Mouse (Mus musculus): ENCODE results near the gene Tmem108. TPM values are rescaled to one million over a fixed set of nuclear protein-coding genes. Genes with fewer than 3 reads are reported as not detected.

Gene Tmem108
- polyA plus RNA-seq, 1 experiment from 2014 or later: 3.3 TPM

DNA sequence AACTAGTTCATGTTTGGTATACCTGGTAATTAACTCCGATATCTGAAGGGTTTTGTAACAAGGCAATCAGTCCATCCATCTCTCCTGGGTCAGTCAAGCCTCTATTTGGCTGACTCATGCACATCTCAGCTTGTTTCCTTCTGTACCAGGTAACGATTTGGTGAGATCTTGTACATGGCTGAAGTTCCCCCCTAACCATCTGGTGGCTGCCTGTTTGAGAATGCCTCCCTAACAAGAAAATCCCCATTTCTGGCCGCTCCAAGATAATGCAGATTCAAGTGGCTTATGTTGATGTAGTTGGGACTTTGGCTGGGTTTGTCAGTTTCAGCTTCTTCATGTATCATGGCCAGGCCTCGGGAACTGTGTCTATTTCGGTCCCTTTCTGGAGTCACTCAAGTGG lies 170.8 kb downstream of the Tmem108 start:
- Histone ChIP-seq H3K27me3 (replicated peaks; ENCODE audit: control insufficient read depth, insufficient read depth, low read length) (no peaks in the 10 kb centered on the region), H3K27ac (ENCODE audit: low read depth, low read length) (no peak overlapping the region), H3K4me3 (ENCODE audit: low read depth, low read length) (no peak overlapping the region), H3K9me3 (ENCODE audit: control insufficient read depth) (no peaks in the 10 kb centered on the region), H3K4me1 (replicated peaks; ENCODE audit: control insufficient read depth, insufficient read depth, low read length) (no peaks in the 10 kb centered on the region), H3K4me2 (replicated peaks; ENCODE audit: low read depth) (no peak overlapping the region), H3K36me3 (ENCODE audit: control insufficient read depth, insufficient read depth) (no peaks in the 10 kb centered on the region), H3K9ac (ENCODE audit: low read depth, low read length) (no peak overlapping the region)
- ATAC-seq: no peak
- no peak for TF ChIP-seq CTCF (IDR thresholded peaks at IDR 0.05; ENCODE audit: low read depth)
- WGBS: 90% methylated on average over 5 of the region's 5 CpGs

DNA sequence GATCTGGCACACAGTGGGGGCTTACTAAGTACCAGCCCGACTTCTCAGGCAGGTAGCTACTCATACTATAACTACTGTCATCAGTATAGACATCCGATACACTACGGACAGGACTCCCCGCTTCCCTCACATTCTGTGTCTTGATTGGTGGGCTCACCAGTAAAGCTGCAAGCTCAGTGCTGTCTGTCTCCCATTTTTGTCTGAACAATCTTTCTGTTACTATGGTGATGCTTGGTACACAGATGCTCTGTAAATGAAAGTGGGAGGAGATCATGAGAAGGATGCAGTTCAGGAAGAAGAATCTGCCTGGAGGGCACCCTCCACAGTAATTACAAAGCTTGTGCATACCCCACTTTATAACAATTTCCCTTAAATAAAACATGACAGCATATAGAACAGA lies 176.8 kb downstream of the Tmem108 start:
- Histone ChIP-seq H3K27me3 (replicated peaks; ENCODE audit: control insufficient read depth, insufficient read depth, low read length) (no peaks in the 10 kb centered on the region), H3K4me1 (replicated peaks; ENCODE audit: control insufficient read depth, insufficient read depth, low read length) (no peaks in the 10 kb centered on the region), H3K9me3 (ENCODE audit: control insufficient read depth) (no peaks in the 10 kb centered on the region), H3K36me3 (ENCODE audit: control insufficient read depth, insufficient read depth) (no peaks in the 10 kb centered on the region), H3K27ac (ENCODE audit: low read depth, low read length) (no peak overlapping the region), H3K4me3 (ENCODE audit: low read depth, low read length) (no peak overlapping the region), H3K4me2 (replicated peaks; ENCODE audit: low read depth) (no peak overlapping the region), H3K9ac (ENCODE audit: low read depth, low read length) (no peak overlapping the region)
- no peak for ATAC-seq
- WGBS: 92% methylated on average over 4 of the region's 4 CpGs
- no peak for TF ChIP-seq CTCF (IDR thresholded peaks at IDR 0.05; ENCODE audit: low read depth)

DNA sequence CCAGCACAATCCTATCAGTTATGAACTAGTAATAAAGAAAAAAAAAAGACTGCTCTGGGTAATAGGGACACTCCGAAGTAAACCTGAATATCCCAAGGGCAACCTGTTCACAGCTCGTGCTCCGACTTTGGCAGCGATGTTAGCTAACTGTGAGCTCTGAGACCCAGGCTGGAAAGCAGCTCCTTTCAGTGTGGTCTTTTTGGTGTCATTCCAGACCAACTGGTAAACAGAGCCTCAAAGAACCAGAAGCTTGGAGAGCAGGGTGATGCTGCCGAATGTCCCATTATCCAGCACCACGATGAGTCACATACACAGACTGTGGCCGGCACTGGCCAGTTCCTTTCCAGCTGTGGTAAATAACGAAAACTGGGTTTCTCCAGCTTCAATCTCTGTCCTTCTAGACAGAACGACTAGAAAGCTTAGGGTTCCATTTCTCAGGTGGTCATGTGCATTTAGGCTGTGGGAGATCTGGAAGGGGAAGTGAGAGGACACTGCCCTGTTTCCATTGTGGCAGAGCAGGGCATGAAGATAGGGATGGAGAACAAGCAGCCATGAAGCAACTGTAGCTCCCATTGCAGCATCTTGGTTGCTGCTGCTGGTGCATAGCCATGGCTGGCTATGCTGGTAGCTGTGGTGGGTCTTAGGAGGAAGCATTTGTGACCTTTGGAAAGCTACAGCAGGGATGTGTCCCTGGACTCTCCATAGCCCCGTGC lies 179.2 kb downstream of the Tmem108 start:
- no peak for ATAC-seq
- H3K4me2 ChIP-seq (replicated peaks; ENCODE audit: low read depth): no peak overlapping the region
- no peaks in the 10 kb centered on the region for H3K36me3 ChIP-seq (ENCODE audit: control insufficient read depth, insufficient read depth)
- H3K9me3 ChIP-seq (ENCODE audit: control insufficient read depth): no peaks in the 10 kb centered on the region
- WGBS: 90% methylated on average over 10 of the region's 10 CpGs
- H3K27me3 ChIP-seq (replicated peaks; ENCODE audit: control insufficient read depth, insufficient read depth, low read length): no peaks in the 10 kb centered on the region
- no peak overlapping the region for H3K27ac ChIP-seq (ENCODE audit: low read depth, low read length)
- TF ChIP-seq CTCF (IDR thresholded peaks at IDR 0.05; ENCODE audit: low read depth): no peak
- H3K4me3 ChIP-seq (ENCODE audit: low read depth, low read length): no peak overlapping the region
- no peak overlapping the region for H3K9ac ChIP-seq (ENCODE audit: low read depth, low read length)
- H3K4me1 ChIP-seq (replicated peaks; ENCODE audit: control insufficient read depth, insufficient read depth, low read length): no peaks in the 10 kb centered on the region

DNA sequence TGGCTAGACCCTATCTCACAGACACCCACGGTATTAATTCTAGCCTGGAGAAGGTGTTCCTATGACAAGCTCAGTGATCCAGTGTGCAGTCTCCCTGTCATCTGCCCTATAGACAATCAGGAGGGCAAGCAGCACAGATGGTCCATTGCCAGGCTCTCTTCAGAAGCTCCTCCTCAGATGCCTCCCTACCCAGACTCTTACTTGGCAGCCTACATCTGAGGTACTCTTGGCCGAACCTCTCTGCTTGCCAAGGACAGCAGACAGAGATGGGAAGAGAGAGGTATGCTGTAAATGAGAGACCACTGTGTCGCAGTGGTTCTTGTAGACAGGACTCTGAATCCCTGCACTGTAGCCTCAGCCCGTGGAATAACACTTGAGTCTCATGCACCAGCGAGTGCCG lies 181.0 kb downstream of the Tmem108 start:
- ATAC-seq: no peak
- 92% methylated on average over 6 of the region's 6 CpGs for WGBS

DNA sequence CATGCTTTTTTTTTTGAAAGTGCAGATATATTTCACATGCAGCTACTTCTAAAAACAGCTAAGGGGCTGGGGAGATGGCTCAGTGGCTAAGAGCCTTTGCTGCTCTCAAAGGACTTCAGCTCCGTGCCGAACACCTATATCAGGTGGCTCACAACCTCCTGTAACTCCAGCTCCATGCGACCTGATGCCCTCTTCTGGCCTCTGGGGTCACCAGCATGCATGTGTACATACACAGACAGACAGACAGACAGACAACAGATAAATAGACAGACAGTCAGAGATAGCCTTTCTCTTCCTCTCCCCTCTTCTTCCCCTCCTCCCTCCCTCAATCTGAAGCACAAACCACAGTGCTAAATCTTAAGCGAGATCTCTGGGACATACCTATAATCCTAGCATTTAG lies 181.5 kb downstream of the Tmem108 start:
- Histone ChIP-seq H3K36me3 (ENCODE audit: control insufficient read depth, insufficient read depth) (no peaks in the 10 kb centered on the region), H3K4me3 (ENCODE audit: low read depth, low read length) (no peak overlapping the region), H3K4me1 (replicated peaks; ENCODE audit: control insufficient read depth, insufficient read depth, low read length) (no peaks in the 10 kb centered on the region), H3K27ac (ENCODE audit: low read depth, low read length) (no peak overlapping the region), H3K9ac (ENCODE audit: low read depth, low read length) (no peak overlapping the region), H3K27me3 (replicated peaks; ENCODE audit: control insufficient read depth, insufficient read depth, low read length) (no peaks in the 10 kb centered on the region), H3K9me3 (ENCODE audit: control insufficient read depth) (no peaks in the 10 kb centered on the region), H3K4me2 (replicated peaks; ENCODE audit: low read depth) (no peak overlapping the region)
- WGBS: 89% methylated on average over 4 of the region's 4 CpGs
- ATAC-seq: no peak
- no peak for TF ChIP-seq CTCF (IDR thresholded peaks at IDR 0.05; ENCODE audit: low read depth)

More for the DNA sequence above, 181.0 kb downstream of the Tmem108 start:
- H3K9ac ChIP-seq (ENCODE audit: low read depth, low read length): no peak overlapping the region
- no peaks in the 10 kb centered on the region for H3K36me3 ChIP-seq (ENCODE audit: control insufficient read depth, insufficient read depth)
- no peaks in the 10 kb centered on the region for H3K27me3 ChIP-seq (replicated peaks; ENCODE audit: control insufficient read depth, insufficient read depth, low read length)
- H3K4me1 ChIP-seq (replicated peaks; ENCODE audit: control insufficient read depth, insufficient read depth, low read length): no peaks in the 10 kb centered on the region
- no peak overlapping the region for H3K4me3 ChIP-seq (ENCODE audit: low read depth, low read length)
- no peaks in the 10 kb centered on the region for H3K9me3 ChIP-seq (ENCODE audit: control insufficient read depth)
- H3K27ac ChIP-seq (ENCODE audit: low read depth, low read length): no peak overlapping the region
- no peak for TF ChIP-seq CTCF (IDR thresholded peaks at IDR 0.05; ENCODE audit: low read depth)
- H3K4me2 ChIP-seq (replicated peaks; ENCODE audit: low read depth): no peak overlapping the region

DNA sequence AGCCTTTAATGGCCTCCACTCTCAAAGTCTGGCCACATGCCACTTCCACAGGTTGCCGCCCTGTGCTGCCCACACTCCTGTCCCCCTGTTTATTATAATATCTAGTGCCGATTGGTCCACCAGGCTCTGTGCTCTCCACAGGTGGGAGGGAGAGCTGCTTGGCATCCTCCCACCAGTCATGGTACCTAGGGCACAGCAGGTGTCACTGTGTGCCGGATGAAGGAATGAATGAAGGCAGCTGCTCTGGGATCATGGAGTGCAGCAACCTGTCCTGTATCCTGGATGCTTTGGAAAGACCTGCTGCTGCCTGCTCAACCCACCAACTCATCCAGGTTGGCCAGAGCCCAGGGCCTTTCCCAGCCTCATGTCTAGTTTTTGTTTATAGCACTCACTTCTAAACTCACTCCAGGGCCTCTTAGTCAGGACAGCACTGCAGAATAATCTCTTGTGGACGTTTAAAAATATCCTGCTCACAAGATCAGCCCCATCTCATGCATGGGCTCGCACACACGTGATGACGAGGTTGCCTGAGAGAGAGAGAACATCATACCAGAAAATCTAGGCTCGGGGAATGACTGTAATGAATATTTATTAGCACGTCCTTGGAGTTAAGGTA lies 182.1 kb downstream of the Tmem108 start:
- WGBS: 78% methylated on average over 9 of the region's 9 CpGs
- Histone ChIP-seq H3K27me3 (replicated peaks; ENCODE audit: control insufficient read depth, insufficient read depth, low read length) (no peaks in the 10 kb centered on the region), H3K4me2 (replicated peaks; ENCODE audit: low read depth) (no peak overlapping the region), H3K27ac (ENCODE audit: low read depth, low read length) (no peak overlapping the region), H3K4me1 (replicated peaks; ENCODE audit: control insufficient read depth, insufficient read depth, low read length) (no peaks in the 10 kb centered on the region), H3K4me3 (ENCODE audit: low read depth, low read length) (no peak overlapping the region), H3K9me3 (ENCODE audit: control insufficient read depth) (no peaks in the 10 kb centered on the region), H3K36me3 (ENCODE audit: control insufficient read depth, insufficient read depth) (no peaks in the 10 kb centered on the region), H3K9ac (ENCODE audit: low read depth, low read length) (no peak overlapping the region)
- no peak for ATAC-seq
- TF ChIP-seq CTCF (IDR thresholded peaks at IDR 0.05; ENCODE audit: low read depth): no peak
